Mouse (Mus musculus): Measurements from ENCODE around the gene Man1c1.

DNA sequence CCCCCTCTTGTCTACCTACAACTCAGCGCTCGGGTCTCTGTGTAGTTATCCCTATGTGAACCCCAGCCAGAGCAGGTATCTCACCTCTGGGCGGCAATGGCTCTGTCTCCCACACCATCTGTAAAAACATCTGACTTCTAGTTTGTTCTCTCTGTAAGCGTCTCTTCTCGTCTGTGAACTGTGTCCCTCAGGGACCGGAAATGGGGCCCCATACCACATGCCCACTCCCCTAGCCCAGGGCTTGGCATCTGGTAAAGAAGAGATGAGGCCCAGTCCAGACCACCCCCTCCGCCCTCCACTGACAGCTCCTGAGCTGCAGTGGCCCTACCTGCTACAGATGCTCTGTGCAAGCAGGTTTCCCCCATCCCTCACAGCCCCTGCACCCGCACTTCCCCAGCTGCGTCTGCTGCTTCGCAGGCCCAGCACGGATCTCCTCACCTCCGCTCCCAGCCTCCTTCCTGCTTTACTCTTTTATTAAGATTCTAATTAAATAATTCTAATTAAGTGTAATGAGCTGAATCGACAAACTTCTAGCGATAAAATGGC is 33.3 kb upstream of the Man1c1 start:
- no peak for TF ChIP-seq CTCF (IDR thresholded peaks at IDR 0.05; ENCODE audit: borderline replicate concordance, extremely low read depth, insufficient read depth, insufficient read length)
- no peak for TF ChIP-seq POLR2A (IDR thresholded peaks at IDR 0.05; ENCODE audit: borderline replicate concordance, extremely low read depth, insufficient read depth, insufficient read length, poor library complexity, severe bottlenecking)

Data from brain, embryonic 14.5 days (tissue).